Mouse (Mus musculus) limb, embryonic 14.5 days (tissue): Measurements from ENCODE around the gene Dnm1. TPM values are rescaled to one million over a fixed set of nuclear protein-coding genes. Genes with fewer than 3 reads are reported as not detected.

Source experiments
- ATAC-seq: fragments of 200-750 bp; cut with Nextera tagmentation; 2 replicates; pipeline ENCODE4 v1.8.0; 2017; ENCODE audit warnings: low read depth, moderate number of reproducible peaks, moderate TSS enrichment; ENCODE audit not compliant: low FRiP score
- DNase-seq: peaks from one replicate; pipeline ENCODE4 v3.0.0-alpha.2; 2015; ENCODE audit warnings: low spot score
- H3K27ac ChIP-seq: fragments of 300-500 bp; sonication (generic); replicated peaks from 2 replicates; pipeline ENCODE4 v1.5.1; 2014; ENCODE audit warnings: low read depth, mild to moderate bottlenecking, low read length, moderate library complexity, mixed read lengths
- H3K27me3 ChIP-seq: fragments of 300-500 bp; sonication (generic); 2 replicates; pipeline ENCODE4 v1.6.1; 2014; ENCODE audit warnings: low read length, mixed read lengths; ENCODE audit not compliant: control insufficient read depth, insufficient read depth
- H3K36me3 ChIP-seq: fragments of 300-500 bp; sonication (generic); 2 replicates; pipeline ENCODE4 v1.6.1; 2014; ENCODE audit warnings: mild to moderate bottlenecking, low read length, moderate library complexity, mixed read lengths; ENCODE audit not compliant: control insufficient read depth, insufficient read depth
- H3K4me1 ChIP-seq: fragments of 300-500 bp; sonication (generic); 2 replicates; pipeline ENCODE4 v1.6.1; 2014; ENCODE audit warnings: antibody characterized with exemption, low read length, mixed read lengths; ENCODE audit not compliant: control insufficient read depth, insufficient read depth
- H3K4me2 ChIP-seq: fragments of 300-500 bp; sonication (generic); replicated peaks from 2 replicates; pipeline ENCODE4 v1.6.1; 2014; ENCODE audit warnings: low read depth, mild to moderate bottlenecking, low read length, moderate library complexity; ENCODE audit not compliant: severe bottlenecking
- H3K4me3 ChIP-seq: fragments of 300-500 bp; sonication (generic); replicated peaks from 2 replicates; pipeline ENCODE4 v1.5.1; 2014; ENCODE audit warnings: low read length
- H3K9ac ChIP-seq: fragments of 300-500 bp; sonication (generic); 2 replicates; pipeline ENCODE4 v1.6.1; 2014; ENCODE audit warnings: mild to moderate bottlenecking, low read depth, low read length, moderate library complexity; ENCODE audit not compliant: severe bottlenecking
- H3K9me3 ChIP-seq: fragments of 300-500 bp; sonication (generic); 2 replicates; pipeline ENCODE4 v1.6.1; 2016; ENCODE audit warnings: low read length; ENCODE audit not compliant: control insufficient read depth
- POLR2A ChIP-seq: fragments of 200-500 bp; IDR thresholded peaks from 2 replicates; pipeline ENCODE4 v1.8.0; 2012; ENCODE audit warnings: inconsistent platforms, mild to moderate bottlenecking, moderate library complexity, borderline replicate concordance; ENCODE audit not compliant: insufficient read depth, insufficient read length; ENCODE audit errors: extremely low read depth
- WGBS: fragments of 180-500 bp; shearing (Covaris S2); extraction: QIAGEN DNeasy Blood & Tissue Kit; methylation state at CpG from one replicate; pipeline ENCODE4 v1.1.7; 2014; 5-methylcytosine and 5-hydroxymethylcytosine counted together
- polyA plus RNA-seq, 2 experiments: library from polyadenylated mRNA; depleted of rRNA in 1 of 2; stranded (reverse) in 1 of 2; unstranded in 1 of 2; fragments of >200 nt; fragmentation: Nextera tagmentation in 1 of 2; extraction: Ambion mirVana in 1 of 2; gene quantifications; 2 replicates each; pipeline versions ENCODE4 v1.2.1 to v1.2.3; 2012 to 2014

Gene Dnm1
- polyA plus RNA-seq, 2 experiments: 46.0 to 318 TPM

DNA sequence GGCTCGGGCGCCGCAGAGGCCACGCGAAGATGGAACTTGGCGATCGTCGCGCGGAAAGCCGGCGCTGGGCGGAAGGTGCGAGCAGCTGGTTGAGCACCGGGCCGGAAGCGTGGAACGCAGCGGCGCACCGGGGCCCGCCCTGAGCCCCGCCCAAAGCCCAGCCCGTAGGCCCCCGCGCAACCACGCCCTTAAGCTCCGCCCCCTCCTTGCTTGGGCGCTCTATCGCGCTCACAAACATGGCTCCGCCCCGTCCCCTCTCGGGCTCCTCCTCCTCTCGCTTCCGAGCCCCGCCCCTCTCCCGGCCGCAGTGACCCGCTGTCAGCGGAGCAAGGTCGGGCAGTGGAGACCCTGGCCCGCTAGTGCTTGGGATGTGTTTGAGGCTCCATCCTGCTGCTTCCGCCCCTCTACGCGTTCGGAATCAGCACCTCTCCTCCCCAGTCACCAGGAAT is 28.7 kb upstream of the Dnm1 start, which contains the start of gene 1110008P14Rik:
TSS of gene 1110008P14Rik (minus strand) at position 164 of the 449 bp plus-strand sequence.
- WGBS: under 1% methylated on average over 26 of the region's 47 CpGs
- peak within 1 kb of the TSS; percentile 97 for H3K4me2 ChIP-seq
- peak within 1 kb of the TSS; percentile 70 for H3K4me3 ChIP-seq
- DNase-seq: peak; percentile 95
- TF ChIP-seq POLR2A: 0 out of 2 replicates have a peak, but pooled peaks have one; percentile 3
- peaks cover 31% of the 10 kb centered on the region for H3K36me3 ChIP-seq
- H3K4me1 ChIP-seq: peaks cover 7% of the 10 kb centered on the region
- peak within 1 kb of the TSS; percentile 49 for H3K9ac ChIP-seq
- no peak within 1 kb of the TSS for H3K27ac ChIP-seq
- peak; percentile 92 for ATAC-seq
- no peaks in the 10 kb centered on the region for H3K27me3 ChIP-seq
- no peaks in the 10 kb centered on the region for H3K9me3 ChIP-seq

DNA sequence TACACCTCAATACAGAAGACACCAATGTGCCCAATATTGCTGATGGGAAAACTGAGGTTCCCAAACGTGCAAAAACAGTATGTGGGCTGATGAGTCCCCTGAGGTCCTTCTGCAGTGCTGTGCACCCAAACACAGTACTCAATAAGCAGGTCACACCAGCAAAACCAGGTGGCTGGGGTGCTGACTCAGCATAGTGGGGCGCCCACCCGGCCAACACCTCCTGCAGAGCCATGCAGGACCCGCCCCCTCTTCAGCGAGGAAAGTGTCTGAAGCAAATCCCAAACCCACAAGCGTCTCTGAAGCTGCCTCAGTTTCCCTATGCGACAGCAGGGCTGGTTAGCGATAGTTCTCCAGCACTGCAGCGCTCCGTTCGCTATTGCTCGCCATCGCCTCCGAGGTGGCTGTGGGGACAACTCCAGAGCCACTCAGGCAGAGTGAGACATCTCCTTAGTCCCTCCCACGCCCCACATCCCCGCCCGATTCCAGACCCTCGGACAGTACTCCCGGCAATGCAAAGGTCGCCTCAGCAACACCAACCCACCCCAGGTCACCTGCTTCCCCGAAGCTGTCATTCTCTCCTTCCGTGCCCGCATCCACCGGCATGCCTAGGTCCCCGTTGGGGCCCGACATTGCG is 28.1 kb upstream of the Dnm1 start:
- peaks cover 36% of the 10 kb centered on the region for H3K36me3 ChIP-seq
- H3K27me3 ChIP-seq: no peaks in the 10 kb centered on the region
- no peak overlapping the region for H3K27ac ChIP-seq
- under 1% methylated on average over 25 of the region's 27 CpGs for WGBS
- H3K4me2 ChIP-seq: peak overlapping the region; percentile 97
- TF ChIP-seq POLR2A: 0 out of 2 replicates have a peak, but pooled peaks have one; percentile 11
- peak overlapping the region; percentile 70 for H3K4me3 ChIP-seq
- H3K4me1 ChIP-seq: peaks cover 7% of the 10 kb centered on the region
- H3K9me3 ChIP-seq: no peaks in the 10 kb centered on the region
- ATAC-seq (peak; percentile 45), DNase-seq (no peak)
- H3K9ac ChIP-seq: peak overlapping the region; percentile 49

DNA sequence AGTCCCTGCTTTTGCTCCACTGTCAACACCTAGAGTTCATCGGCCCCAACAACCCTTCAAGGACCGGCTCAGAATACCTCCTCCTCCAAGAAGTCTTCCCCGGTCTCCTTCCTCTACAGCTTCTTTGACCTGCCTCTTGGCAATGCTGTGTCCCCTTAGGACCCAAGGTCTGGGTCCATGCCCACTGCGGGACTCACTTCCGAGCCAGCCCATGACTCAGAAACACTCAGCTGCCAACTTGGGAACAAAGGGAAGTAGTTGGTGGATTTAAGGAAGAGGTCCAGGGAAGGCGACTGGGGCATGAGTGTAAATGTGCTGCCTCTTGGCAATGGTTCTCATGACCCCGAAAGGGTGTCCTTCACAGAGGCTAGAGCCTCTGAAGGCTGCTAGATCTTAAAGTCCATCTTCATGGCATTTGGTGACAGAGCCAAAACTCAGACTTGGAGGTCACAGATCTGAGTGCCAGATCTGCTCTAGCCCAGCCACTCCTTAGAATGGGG is 26.9 kb upstream of the Dnm1 start:
- Histone ChIP-seq H3K4me2 (no peak overlapping the region), H3K4me1 (peaks cover 7% of the 10 kb centered on the region), H3K36me3 (peaks cover 48% of the 10 kb centered on the region), H3K27me3 (no peaks in the 10 kb centered on the region), H3K9me3 (no peaks in the 10 kb centered on the region), H3K4me3 (no peak overlapping the region), H3K9ac (no peak overlapping the region), H3K27ac (no peak overlapping the region)
- ATAC-seq (no peak), DNase-seq (no peak)
- no peak for TF ChIP-seq POLR2A
- 89% methylated on average over 7 of the region's 7 CpGs for WGBS

DNA sequence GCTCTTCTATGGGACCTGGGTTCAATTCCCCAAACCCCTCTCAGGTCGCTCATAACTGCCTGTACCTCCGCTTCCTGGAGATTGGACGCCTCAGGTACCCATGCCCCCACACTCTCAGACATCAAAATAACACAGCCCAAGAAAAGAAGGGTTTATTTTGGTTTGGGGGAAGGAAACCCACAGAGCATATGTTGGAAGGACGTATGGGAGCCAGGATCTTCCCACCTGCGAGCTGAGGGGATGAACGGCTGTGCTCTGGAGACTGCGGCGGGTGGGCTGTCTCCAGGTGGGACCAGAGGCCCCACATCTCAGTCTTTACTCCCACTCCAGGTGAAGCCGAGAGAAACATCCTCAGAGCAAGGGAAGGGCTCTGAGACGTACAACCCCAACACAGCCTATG is 23.8 kb upstream of the Dnm1 start:
- Histone ChIP-seq H3K4me2 (no peak overlapping the region), H3K27me3 (no peaks in the 10 kb centered on the region), H3K4me1 (peaks cover 7% of the 10 kb centered on the region), H3K36me3 (peaks cover 73% of the 10 kb centered on the region), H3K27ac (no peak overlapping the region), H3K9ac (no peak overlapping the region), H3K4me3 (no peak overlapping the region), H3K9me3 (no peaks in the 10 kb centered on the region)
- DNase-seq (no peak), ATAC-seq (no peak)
- WGBS: 92% methylated on average over 10 of the region's 10 CpGs
- TF ChIP-seq POLR2A: no peak

DNA sequence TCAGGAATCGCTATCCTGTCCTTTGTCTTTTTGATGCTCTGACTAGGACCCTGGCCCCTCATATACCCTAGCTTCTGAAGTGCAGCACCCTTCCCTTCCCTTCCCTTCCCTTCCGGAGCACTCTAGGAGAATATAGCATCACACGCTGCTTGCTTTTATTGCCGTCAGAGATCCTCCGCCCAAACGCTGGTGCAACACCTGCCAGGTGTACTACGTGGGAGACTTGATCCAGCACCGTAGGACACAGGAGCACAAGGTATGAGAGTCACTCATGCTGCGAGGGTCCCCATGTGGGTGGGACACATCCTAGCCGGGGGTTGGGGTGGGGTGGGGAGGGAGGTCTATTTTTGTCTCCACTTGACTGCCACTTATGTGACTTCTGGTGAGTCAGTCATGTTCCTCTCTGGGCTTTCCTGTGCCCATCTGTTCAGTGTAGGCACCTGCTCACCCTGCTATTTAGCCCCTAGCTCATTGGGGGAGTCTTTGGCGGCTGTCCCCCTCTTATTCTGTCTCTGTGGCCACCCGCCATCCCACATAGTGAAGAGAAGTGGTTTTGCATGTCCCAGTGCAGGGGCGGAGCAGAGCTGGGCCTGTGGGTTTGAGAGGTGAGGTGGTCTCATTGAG is 22.3 kb upstream of the Dnm1 start:
- Histone ChIP-seq H3K27ac (no peak overlapping the region), H3K4me1 (no peaks in the 10 kb centered on the region), H3K9me3 (no peaks in the 10 kb centered on the region), H3K27me3 (no peaks in the 10 kb centered on the region), H3K36me3 (peaks cover 89% of the 10 kb centered on the region), H3K4me3 (no peak overlapping the region), H3K4me2 (no peak overlapping the region), H3K9ac (no peak overlapping the region)
- ATAC-seq (no peak), DNase-seq (no peak)
- no peak for TF ChIP-seq POLR2A
- 87% methylated on average over 13 of the region's 13 CpGs for WGBS
